Mouse (Mus musculus): ENCODE measurements around the gene Trem1. TPM values are rescaled to one million over a fixed set of nuclear protein-coding genes. Genes with fewer than 3 reads are reported as not detected.

Gene Trem1
- total RNA-seq (2012; rRNA removed): not detected in 2 replicates

GRCm38 (mm10) chr17:48232518-48232917, at the start of gene Trem1:
Trem1 (plus strand) TSS chr17:48232768.
- TF ChIP-seq ZNF384 (IDR thresholded peaks at IDR 0.05; ENCODE audit: low read depth, low read length): no peak
- TF ChIP-seq ZC3H11A (IDR thresholded peaks at IDR 0.05; ENCODE audit: borderline replicate concordance, low read depth, low read length): no peak
- TF ChIP-seq MAFK (IDR thresholded peaks at IDR 0.05; ENCODE audit: insufficient read depth, low read depth, low read length): no peak
- in situ Hi-C loops (cut with MboI; ENCODE audit: low sequenced_read_pairs in 2 of 2, unreplicated experiment in 2 of 2): no loop called here
- H3K27ac ChIP-seq (ENCODE audit: insufficient read depth, low read depth, low read length, poor library complexity, severe bottlenecking): no peak within 1 kb of the TSS
- H3K9ac ChIP-seq (ENCODE audit: insufficient read depth, low read depth, low read length, poor library complexity, severe bottlenecking): no peak within 1 kb of the TSS
- no peak for DNase-seq (ENCODE audit: low read depth, low spot score)
- no peak within 1 kb of the TSS for H3K4me3 ChIP-seq (ENCODE audit: insufficient read depth in 1 of 2, low read depth in 1 of 2, low read length in 2 of 2, poor library complexity in 1 of 2, severe bottlenecking in 1 of 2)
- H3K4me1 ChIP-seq (ENCODE audit: control insufficient read depth in 2 of 2, insufficient read depth in 2 of 2, low read length in 2 of 2, poor library complexity in 1 of 2): no peaks in the 10 kb centered on the region
- H3K9me3 ChIP-seq (ENCODE audit: control insufficient read depth, insufficient read depth, low read depth, low read length): no peaks in the 10 kb centered on the region
- H3K36me3 ChIP-seq (ENCODE audit: control insufficient read depth, insufficient read depth, low read length, poor library complexity, severe bottlenecking): no peaks in the 10 kb centered on the region

DNA sequence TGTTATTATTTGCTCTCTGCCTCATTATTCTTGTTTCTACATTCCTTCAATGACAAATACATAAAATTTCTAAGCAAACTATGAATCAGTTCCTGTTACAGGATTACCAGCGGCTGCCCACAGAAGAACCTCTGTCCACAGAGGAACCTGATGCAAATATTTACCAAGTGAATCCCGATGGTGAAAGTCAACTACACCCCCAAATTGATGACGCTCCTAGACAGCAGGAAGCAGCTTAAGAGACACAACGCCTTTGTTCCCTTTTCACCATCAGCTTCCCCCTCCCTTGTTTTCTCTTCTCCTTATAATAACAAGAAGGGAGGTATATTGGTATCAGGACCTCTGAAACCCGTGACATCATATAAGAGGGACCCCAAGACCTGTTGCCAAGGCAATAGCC, 47.3 kb upstream of the Trem1 start:
- no peaks in the 10 kb centered on the region for H3K36me3 ChIP-seq (ENCODE audit: control insufficient read depth, insufficient read depth, low read length, poor library complexity, severe bottlenecking)
- TF ChIP-seq HCFC1 (IDR thresholded peaks at IDR 0.05; ENCODE audit: borderline replicate concordance, insufficient read depth, low read length): no peak
- no peak for TF ChIP-seq MAFK (IDR thresholded peaks at IDR 0.05; ENCODE audit: insufficient read depth, low read depth, low read length)
- no peak for TF ChIP-seq CHD2 (IDR thresholded peaks at IDR 0.05; ENCODE audit: low read depth, low read length)
- TF ChIP-seq ZC3H11A (IDR thresholded peaks at IDR 0.05; ENCODE audit: borderline replicate concordance, low read depth, low read length): no peak
- no peak for TF ChIP-seq ZNF384 (IDR thresholded peaks at IDR 0.05; ENCODE audit: low read depth, low read length)
- H3K27ac ChIP-seq (ENCODE audit: insufficient read depth, low read depth, low read length, poor library complexity, severe bottlenecking): no peak overlapping the region
- DNase-seq (ENCODE audit: low read depth, low spot score): no peak
- no peaks in the 10 kb centered on the region for H3K9me3 ChIP-seq (ENCODE audit: control insufficient read depth, insufficient read depth, low read depth, low read length)
- no peak overlapping the region for H3K4me3 ChIP-seq (ENCODE audit: insufficient read depth in 1 of 2, low read depth in 1 of 2, low read length in 2 of 2, poor library complexity in 1 of 2, severe bottlenecking in 1 of 2)
- H3K4me1 ChIP-seq (ENCODE audit: control insufficient read depth in 2 of 2, insufficient read depth in 2 of 2, low read length in 2 of 2, poor library complexity in 1 of 2): no peaks in the 10 kb centered on the region
- in situ Hi-C loops (cut with MboI; ENCODE audit: low sequenced_read_pairs in 2 of 2, unreplicated experiment in 2 of 2): no loop called here
- no peak overlapping the region for H3K9ac ChIP-seq (ENCODE audit: insufficient read depth, low read depth, low read length, poor library complexity, severe bottlenecking)

GRCm38 (mm10) chr17:48192366-48192765, 40.2 kb upstream of the Trem1 start:
- no peaks in the 10 kb centered on the region for H3K4me1 ChIP-seq (ENCODE audit: control insufficient read depth in 2 of 2, insufficient read depth in 2 of 2, low read length in 2 of 2, poor library complexity in 1 of 2)
- H3K4me3 ChIP-seq (ENCODE audit: insufficient read depth in 1 of 2, low read depth in 1 of 2, low read length in 2 of 2, poor library complexity in 1 of 2, severe bottlenecking in 1 of 2): no peak overlapping the region
- TF ChIP-seq ZC3H11A (IDR thresholded peaks at IDR 0.05; ENCODE audit: borderline replicate concordance, low read depth, low read length) (no peak), CHD2 (IDR thresholded peaks at IDR 0.05; ENCODE audit: low read depth, low read length) (no peak), ZNF384 (IDR thresholded peaks at IDR 0.05; ENCODE audit: low read depth, low read length) (no peak), MAFK (IDR thresholded peaks at IDR 0.05; ENCODE audit: insufficient read depth, low read depth, low read length) (no peak), HCFC1 (IDR thresholded peaks at IDR 0.05; ENCODE audit: borderline replicate concordance, insufficient read depth, low read length) (no peak)
- H3K27ac ChIP-seq (ENCODE audit: insufficient read depth, low read depth, low read length, poor library complexity, severe bottlenecking): no peak overlapping the region
- H3K36me3 ChIP-seq (ENCODE audit: control insufficient read depth, insufficient read depth, low read length, poor library complexity, severe bottlenecking): no peaks in the 10 kb centered on the region
- in situ Hi-C loops (cut with MboI; ENCODE audit: low sequenced_read_pairs in 2 of 2, unreplicated experiment in 2 of 2): no loop called here
- no peak overlapping the region for H3K9ac ChIP-seq (ENCODE audit: insufficient read depth, low read depth, low read length, poor library complexity, severe bottlenecking)
- no peak for DNase-seq (ENCODE audit: low read depth, low spot score)
- no peaks in the 10 kb centered on the region for H3K9me3 ChIP-seq (ENCODE audit: control insufficient read depth, insufficient read depth, low read depth, low read length)

DNA sequence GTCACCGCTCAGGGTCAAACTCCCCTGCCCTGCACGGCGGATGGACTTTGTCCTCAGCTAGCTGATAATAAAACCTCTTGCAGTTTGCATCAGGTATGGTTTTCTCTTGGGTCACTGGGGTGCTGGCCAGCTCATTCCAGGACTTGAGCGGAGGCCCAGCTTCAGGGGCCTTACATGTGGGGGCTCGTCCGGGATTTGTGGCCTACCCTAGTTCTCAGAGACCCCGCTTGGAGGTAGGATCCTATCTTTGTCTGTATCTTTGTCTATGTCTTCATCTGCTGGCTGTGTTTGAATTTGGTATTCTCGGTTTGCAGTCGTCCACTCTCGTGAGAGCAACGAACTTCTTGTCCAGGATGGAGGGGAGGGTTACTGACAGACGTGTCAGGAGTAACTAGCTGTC, 29.5 kb upstream of the Trem1 start:
- in situ Hi-C loops (cut with MboI; ENCODE audit: low sequenced_read_pairs in 2 of 2, unreplicated experiment in 2 of 2): no loop called here
- H3K9ac ChIP-seq (ENCODE audit: insufficient read depth, low read depth, low read length, poor library complexity, severe bottlenecking): no peak overlapping the region
- H3K27ac ChIP-seq (ENCODE audit: insufficient read depth, low read depth, low read length, poor library complexity, severe bottlenecking): no peak overlapping the region
- DNase-seq (ENCODE audit: low read depth, low spot score): no peak
- H3K9me3 ChIP-seq (ENCODE audit: control insufficient read depth, insufficient read depth, low read depth, low read length): peaks cover 3% of the 10 kb centered on the region; the same call in 1 of the 2 replicates
- TF ChIP-seq CHD2 (IDR thresholded peaks at IDR 0.05; ENCODE audit: low read depth, low read length) (no peak), ZNF384 (IDR thresholded peaks at IDR 0.05; ENCODE audit: low read depth, low read length) (no peak), MAFK (IDR thresholded peaks at IDR 0.05; ENCODE audit: insufficient read depth, low read depth, low read length) (no peak), HCFC1 (IDR thresholded peaks at IDR 0.05; ENCODE audit: borderline replicate concordance, insufficient read depth, low read length) (no peak), ZC3H11A (IDR thresholded peaks at IDR 0.05; ENCODE audit: borderline replicate concordance, low read depth, low read length) (no peak)
- no peaks in the 10 kb centered on the region for H3K36me3 ChIP-seq (ENCODE audit: control insufficient read depth, insufficient read depth, low read length, poor library complexity, severe bottlenecking)
- H3K4me1 ChIP-seq (ENCODE audit: control insufficient read depth in 2 of 2, insufficient read depth in 2 of 2, low read length in 2 of 2, poor library complexity in 1 of 2): no peaks in the 10 kb centered on the region
- no peak overlapping the region for H3K4me3 ChIP-seq (ENCODE audit: insufficient read depth in 1 of 2, low read depth in 1 of 2, low read length in 2 of 2, poor library complexity in 1 of 2, severe bottlenecking in 1 of 2)

DNA sequence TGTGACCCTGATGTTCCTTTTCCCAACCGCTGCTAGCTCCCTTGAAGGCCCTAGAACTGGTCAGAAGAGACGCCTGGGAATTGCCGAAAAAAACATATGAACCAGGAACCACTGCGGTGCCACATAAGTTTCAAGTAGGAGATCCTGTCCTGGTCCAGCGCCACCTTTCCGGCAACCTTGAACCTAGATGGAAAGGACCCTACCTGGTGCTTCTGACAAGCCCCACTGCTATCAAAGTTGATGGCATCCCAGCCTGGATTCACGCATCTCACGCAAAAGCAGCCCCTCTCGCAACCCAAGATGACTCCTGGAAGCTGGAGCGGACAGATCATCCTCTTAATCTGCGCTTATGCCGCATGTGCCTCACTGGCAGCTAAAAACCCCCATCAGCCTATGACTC, 20.0 kb upstream of the Trem1 start:
- no peak overlapping the region for H3K4me3 ChIP-seq (ENCODE audit: insufficient read depth in 1 of 2, low read depth in 1 of 2, low read length in 2 of 2, poor library complexity in 1 of 2, severe bottlenecking in 1 of 2)
- no peak for DNase-seq (ENCODE audit: low read depth, low spot score)
- in situ Hi-C loops (cut with MboI; ENCODE audit: low sequenced_read_pairs in 2 of 2, unreplicated experiment in 2 of 2): no loop called here
- no peaks in the 10 kb centered on the region for H3K9me3 ChIP-seq (ENCODE audit: control insufficient read depth, insufficient read depth, low read depth, low read length)
- no peaks in the 10 kb centered on the region for H3K4me1 ChIP-seq (ENCODE audit: control insufficient read depth in 2 of 2, insufficient read depth in 2 of 2, low read length in 2 of 2, poor library complexity in 1 of 2)
- H3K36me3 ChIP-seq (ENCODE audit: control insufficient read depth, insufficient read depth, low read length, poor library complexity, severe bottlenecking): no peaks in the 10 kb centered on the region
- no peak overlapping the region for H3K27ac ChIP-seq (ENCODE audit: insufficient read depth, low read depth, low read length, poor library complexity, severe bottlenecking)
- no peak overlapping the region for H3K9ac ChIP-seq (ENCODE audit: insufficient read depth, low read depth, low read length, poor library complexity, severe bottlenecking)
- TF ChIP-seq CHD2 (IDR thresholded peaks at IDR 0.05; ENCODE audit: low read depth, low read length): no peak
- TF ChIP-seq MAFK (IDR thresholded peaks at IDR 0.05; ENCODE audit: insufficient read depth, low read depth, low read length): no peak
- no peak for TF ChIP-seq ZNF384 (IDR thresholded peaks at IDR 0.05; ENCODE audit: low read depth, low read length)
- TF ChIP-seq HCFC1 (IDR thresholded peaks at IDR 0.05; ENCODE audit: borderline replicate concordance, insufficient read depth, low read length): no peak
- TF ChIP-seq ZC3H11A (IDR thresholded peaks at IDR 0.05; ENCODE audit: borderline replicate concordance, low read depth, low read length): no peak

Measured in ES-E14 (cell line).